Mouse (Mus musculus) liver, postnatal 0 days (tissue): ENCODE results near the gene Slc39a3.

Experiments
- CTCF ChIP-seq: sonication (generic); IDR thresholded peaks from 2 replicates; pipeline ENCODE4 v1.5.1; 2016; ENCODE audit warnings: antibody characterized with exemption, low read depth
- EP300 ChIP-seq: IDR thresholded peaks from 2 replicates; pipeline ENCODE4 v1.6.1; 2016; ENCODE audit warnings: antibody characterized with exemption, low read depth, mild to moderate bottlenecking

DNA sequence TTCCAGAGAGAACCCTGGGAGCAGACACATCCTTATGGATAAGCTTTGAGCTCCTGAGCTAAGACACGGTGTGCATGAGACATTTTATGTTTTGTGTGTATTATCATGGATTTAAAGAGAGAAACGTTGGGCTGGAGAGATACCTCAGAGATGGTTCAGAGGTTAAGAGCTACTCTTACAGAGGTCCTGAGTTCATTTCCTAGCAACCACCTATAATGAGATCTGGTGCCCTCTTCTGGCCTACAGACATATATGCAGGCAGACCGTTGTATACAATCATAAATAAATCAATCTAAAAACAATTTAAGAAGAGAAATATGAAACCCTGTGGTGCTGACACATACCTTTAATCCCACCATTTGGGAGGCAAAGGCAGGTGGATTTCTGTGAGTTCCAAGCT lies 46.2 kb downstream of the Slc39a3 start:
- TF ChIP-seq CTCF (peak; percentile 67), EP300 (no peak)
